Mouse (Mus musculus): ENCODE data around the gene Rcor3. TPM values are rescaled to one million over a fixed set of nuclear protein-coding genes. Genes with fewer than 3 reads are reported as not detected.

Rcor3 gene
- total and polyA plus RNA-seq, 3 experiments, result 6.7 to 15.5 TPM; not detected in 1

GRCm38 (mm10) chr1:192074824-192075223 lies 63.0 kb downstream of the Rcor3 start:
- H3K9me3 ChIP-seq (replicated peaks; ENCODE audit: insufficient read depth, low read length), result no peaks in the 10 kb centered on the region
- H3K27ac ChIP-seq (ENCODE audit: control insufficient read depth, low read depth, low read length), result no peak overlapping the region
- H3K36me3 ChIP-seq (ENCODE audit: control insufficient read depth in 1 of 2, insufficient read depth in 2 of 2, low read length in 2 of 2), result peaks cover 0 to 5% of the 10 kb centered on the region in 2 experiments; a peak in 1 of 4 replicates
- no peak overlapping the region for H3K4me3 ChIP-seq (ENCODE audit: control insufficient read depth in 1 of 2, insufficient read depth in 1 of 2, low read depth in 2 of 2, low read length in 2 of 2)
- no peaks in the 10 kb centered on the region for H3K27me3 ChIP-seq (ENCODE audit: control insufficient read depth in 1 of 2, insufficient read depth in 2 of 2, low read length in 2 of 2)
- no peak for TF ChIP-seq ELF1 (IDR thresholded peaks at IDR 0.05; ENCODE audit: low read depth, low read length)
- no peak for TF ChIP-seq POLR2A (IDR thresholded peaks at IDR 0.05; ENCODE audit: control insufficient read depth in 1 of 2, insufficient read depth in 1 of 2, low read depth in 1 of 2, low read length in 2 of 2, poor library complexity in 1 of 2)
- TF ChIP-seq HCFC1 (IDR thresholded peaks at IDR 0.05; ENCODE audit: low read depth, low read length), result no peak
- TF ChIP-seq KAT2A (conservative IDR thresholded peaks at IDR 0.05; ENCODE audit: low read depth, low read length), result no peak
- TF ChIP-seq GABPA (IDR thresholded peaks at IDR 0.05; ENCODE audit: low read depth, low read length), result no peak
- no peak for TF ChIP-seq CHD2 (IDR thresholded peaks at IDR 0.05; ENCODE audit: low read length)
- TF ChIP-seq RCOR1 (IDR thresholded peaks at IDR 0.05; ENCODE audit: low read depth, low read length), result no peak
- no peak for TF ChIP-seq SIN3A (IDR thresholded peaks at IDR 0.05; ENCODE audit: low read length)
- no peaks in the 10 kb centered on the region for H3K79me2 ChIP-seq (ENCODE audit: control insufficient read depth, insufficient read depth, low read length, poor library complexity)
- no peak overlapping the region for H3K9ac ChIP-seq (ENCODE audit: control insufficient read depth, low read depth, low read length, poor library complexity, severe bottlenecking)
- H3K4me1 ChIP-seq (ENCODE audit: control insufficient read depth in 1 of 2, insufficient read depth in 2 of 2, low read length in 2 of 2), result peaks cover 3 to 7% of the 10 kb centered on the region in 2 experiments
- DNase-seq (ENCODE audit: low read depth, low spot score), result no peak

- DNase-seq (ENCODE audit: low read depth, low spot score), result no peak
- Histone ChIP-seq H3K4me3 (ENCODE audit: control insufficient read depth in 1 of 2, insufficient read depth in 1 of 2, low read depth in 2 of 2, low read length in 2 of 2) (no peak overlapping the region), H3K27me3 (ENCODE audit: control insufficient read depth in 1 of 2, insufficient read depth in 2 of 2, low read length in 2 of 2) (no peaks in the 10 kb centered on the region), H3K27ac (ENCODE audit: control insufficient read depth, low read depth, low read length) (no peak overlapping the region), H3K36me3 (ENCODE audit: control insufficient read depth in 1 of 2, insufficient read depth in 2 of 2, low read length in 2 of 2) (no peaks in the 10 kb centered on the region), H3K9me3 (replicated peaks; ENCODE audit: insufficient read depth, low read length) (no peaks in the 10 kb centered on the region), H3K9ac (ENCODE audit: control insufficient read depth, low read depth, low read length, poor library complexity, severe bottlenecking) (no peak overlapping the region), H3K79me2 (ENCODE audit: control insufficient read depth, insufficient read depth, low read length, poor library complexity) (no peaks in the 10 kb centered on the region), H3K4me1 (ENCODE audit: control insufficient read depth in 1 of 2, insufficient read depth in 2 of 2, low read length in 2 of 2) (no peaks in the 10 kb centered on the region)
- TF ChIP-seq UBTF (IDR thresholded peaks at IDR 0.05; ENCODE audit: borderline replicate concordance, insufficient read depth, low read depth, low read length) (no peak), HCFC1 (IDR thresholded peaks at IDR 0.05; ENCODE audit: low read depth, low read length) (no peak), KAT2A (conservative IDR thresholded peaks at IDR 0.05; ENCODE audit: low read depth, low read length) (no peak), CHD1 (IDR thresholded peaks at IDR 0.05; ENCODE audit: low read depth, low read length) (no peak), TBP (IDR thresholded peaks at IDR 0.05; ENCODE audit: low read depth, low read length) (no peak), JUND (IDR thresholded peaks at IDR 0.05; ENCODE audit: low read depth, low read length) (no peak), MYC (IDR thresholded peaks at IDR 0.05; ENCODE audit: low read depth, low read length) (no peak), RCOR1 (IDR thresholded peaks at IDR 0.05; ENCODE audit: low read depth, low read length) (no peak), EP300 (IDR thresholded peaks at IDR 0.05; ENCODE audit: low read depth in 1 of 2, low read length in 2 of 2) (no peak), NELFE (IDR thresholded peaks at IDR 0.05; ENCODE audit: low read depth, low read length) (no peak), MYB (IDR thresholded peaks at IDR 0.05; ENCODE audit: low read depth, low read length) (no peak), GABPA (IDR thresholded peaks at IDR 0.05; ENCODE audit: low read depth, low read length) (no peak), BHLHE40 (IDR thresholded peaks at IDR 0.05; ENCODE audit: borderline replicate concordance, low read depth, low read length) (no peak), POLR2A (IDR thresholded peaks at IDR 0.05; ENCODE audit: control insufficient read depth in 1 of 2, insufficient read depth in 1 of 2, low read depth in 1 of 2, low read length in 2 of 2, poor library complexity in 1 of 2) (no peak), ZC3H11A (IDR thresholded peaks at IDR 0.05; ENCODE audit: low read depth, low read length) (no peak), E2F4 (IDR thresholded peaks at IDR 0.05; ENCODE audit: borderline replicate concordance, low read depth, low read length) (no peak), ZMIZ1 (IDR thresholded peaks at IDR 0.05; ENCODE audit: low read depth, low read length) (no peak)
Measured at GRCm38 (mm10) chr1:192072426-192072825, 65.4 kb downstream of the Rcor3 start.

All from MEL (cell line).